Mouse (Mus musculus) thymus, postnatal 0 days (tissue): Measurements from ENCODE around the gene Rnls. TPM values are rescaled to one million over a fixed set of nuclear protein-coding genes. Genes with fewer than 3 reads are reported as not detected.

Experiments used
- DNase-seq: peaks from one replicate; pipeline ENCODE4 v3.0.0-alpha.2; 2015; ENCODE audit warnings: low spot score
- polyA plus RNA-seq: library from polyadenylated mRNA; unstranded; fragments of >200 nt; fragmentation: Nextera tagmentation; extraction: Ambion mirVana; gene quantifications from 2 replicates; pipeline ENCODE4 v1.2.1, GENCODE M21; 2015

The Rnls gene
- polyA plus RNA-seq, 1 experiment from 2014 or later, result 5.1 TPM

DNA sequence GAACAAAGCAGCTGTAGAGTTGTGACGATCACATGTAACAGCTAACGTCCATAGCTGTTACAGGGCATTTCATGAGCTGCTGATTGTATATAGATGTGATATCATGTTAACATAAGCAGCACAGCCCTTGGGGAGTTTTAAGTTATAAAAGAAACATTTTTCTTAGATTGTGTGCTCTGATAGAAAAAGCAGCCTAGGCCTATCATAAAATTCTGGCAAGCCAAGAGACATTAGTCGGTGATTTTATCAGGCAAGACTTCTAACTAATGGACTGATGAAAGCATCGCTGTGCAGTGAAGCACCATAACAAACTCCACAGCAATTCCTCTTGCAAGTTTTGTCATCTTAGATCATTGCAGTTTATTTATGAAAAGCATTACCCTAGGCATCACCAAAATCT is 190.9 kb downstream of the Rnls start:
- DNase-seq, result no peak

DNA sequence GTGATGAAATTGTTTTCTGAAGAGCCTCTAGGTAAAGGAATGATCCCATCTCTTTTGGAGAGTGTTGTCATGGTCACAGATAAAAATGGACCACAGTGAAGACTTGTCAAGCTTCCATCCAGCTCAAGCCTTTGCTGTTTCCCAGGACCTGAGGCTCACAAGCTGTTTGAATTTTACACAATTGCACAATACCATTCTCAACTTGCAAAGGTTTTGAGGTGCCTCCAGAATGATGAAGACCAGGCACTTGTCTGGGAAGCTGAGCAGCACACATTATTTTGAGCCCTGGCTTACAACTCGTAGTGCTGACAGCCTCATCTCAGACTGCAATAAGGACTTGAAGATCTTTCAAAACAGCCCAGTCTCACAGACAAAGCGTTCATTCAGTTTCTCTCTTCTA is 200.0 kb downstream of the Rnls start:
- no peak for DNase-seq

- DNase-seq, result no peak
Observed at GRCm38 (mm10) chr19:33188766-33189165, 203.3 kb downstream of the Rnls start.

GRCm38 (mm10) chr19:33179595-33179994 is 212.5 kb downstream of the Rnls start:
- DNase-seq, result no peak

- no peak for DNase-seq
Observed at GRCm38 (mm10) chr19:33178866-33179265, 213.2 kb downstream of the Rnls start.

- DNase-seq, result no peak
Observed at GRCm38 (mm10) chr19:33178367-33178766, 213.7 kb downstream of the Rnls start.

- peak; percentile 6 for DNase-seq
Observed at GRCm38 (mm10) chr19:33173991-33174390, 218.1 kb downstream of the Rnls start.

GRCm38 (mm10) chr19:33169881-33170280 is 222.2 kb downstream of the Rnls start:
- no peak for DNase-seq

DNA sequence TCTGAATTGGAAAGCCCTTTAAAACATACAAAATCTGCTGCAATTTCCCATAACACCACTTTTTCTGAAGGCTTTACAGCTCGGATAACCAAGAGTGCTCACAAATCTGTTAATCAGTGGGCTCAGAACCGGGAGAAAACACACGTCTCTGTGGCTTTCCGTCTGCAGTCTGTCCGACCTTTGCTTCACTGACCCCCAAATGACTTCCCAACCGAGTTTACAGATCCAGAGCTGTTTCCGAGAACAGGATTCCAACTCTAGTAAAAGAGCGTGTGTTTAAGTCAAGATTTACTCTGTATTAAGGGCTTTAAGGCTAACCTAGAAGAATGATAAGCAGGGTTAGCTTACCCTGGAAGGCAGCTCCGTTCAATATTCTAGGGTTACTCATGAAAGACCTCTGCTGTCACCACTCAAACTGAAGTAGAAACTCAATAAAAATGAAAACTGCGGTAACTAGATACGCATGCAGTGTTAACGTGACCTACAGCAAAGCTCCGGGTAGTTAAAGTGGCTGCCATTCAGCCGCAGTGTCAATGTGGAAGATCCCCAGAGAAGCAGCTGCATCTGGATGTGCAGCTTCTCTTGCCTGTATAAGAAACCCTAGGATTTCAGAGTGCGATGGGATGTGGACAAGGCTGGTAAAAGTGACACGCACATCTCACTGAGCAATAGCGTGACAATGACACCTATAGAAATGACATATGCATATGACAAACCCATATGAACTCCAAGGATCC is 224.4 kb downstream of the Rnls start:
- DNase-seq, result no peak

DNA sequence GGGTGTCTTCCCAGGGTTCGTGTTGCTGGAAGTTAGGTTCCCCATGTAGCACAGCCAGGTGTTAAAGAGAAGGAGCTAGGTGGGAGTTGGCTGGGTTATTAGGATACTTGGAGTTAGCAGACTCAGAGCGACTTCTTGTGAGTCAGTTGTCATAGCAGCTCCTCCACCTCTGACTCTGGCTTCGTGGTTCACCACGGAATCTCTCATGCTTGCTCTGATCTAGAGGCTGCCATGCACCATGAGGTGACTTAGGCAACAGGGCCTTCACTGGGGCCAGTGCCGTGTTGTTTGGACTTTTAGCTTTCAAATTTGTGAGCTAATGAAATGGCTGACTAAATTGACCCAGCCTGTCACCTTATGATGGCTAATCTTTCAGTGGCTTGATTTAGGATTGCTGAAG is 227.3 kb downstream of the Rnls start:
- peak; percentile 8 for DNase-seq

DNA sequence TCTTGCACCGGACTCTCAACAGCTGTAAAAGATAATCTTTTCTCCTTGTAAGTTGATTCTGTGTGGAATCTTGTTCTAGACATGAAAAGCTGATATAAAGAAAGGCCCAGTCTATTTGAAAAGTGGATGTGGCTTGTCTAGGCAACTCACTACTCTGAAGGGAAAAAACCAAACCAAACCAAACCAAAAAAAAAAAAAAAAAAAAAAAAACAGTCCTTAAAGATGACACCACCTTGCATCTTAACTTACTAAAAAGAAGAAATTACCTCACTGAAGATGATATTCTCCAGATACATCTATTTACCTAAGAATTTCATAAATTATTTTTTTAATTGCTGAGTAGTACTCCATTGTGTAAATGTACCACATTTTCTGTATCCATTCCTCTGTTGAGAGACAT is 230.2 kb downstream of the Rnls start:
- no peak for DNase-seq

DNA sequence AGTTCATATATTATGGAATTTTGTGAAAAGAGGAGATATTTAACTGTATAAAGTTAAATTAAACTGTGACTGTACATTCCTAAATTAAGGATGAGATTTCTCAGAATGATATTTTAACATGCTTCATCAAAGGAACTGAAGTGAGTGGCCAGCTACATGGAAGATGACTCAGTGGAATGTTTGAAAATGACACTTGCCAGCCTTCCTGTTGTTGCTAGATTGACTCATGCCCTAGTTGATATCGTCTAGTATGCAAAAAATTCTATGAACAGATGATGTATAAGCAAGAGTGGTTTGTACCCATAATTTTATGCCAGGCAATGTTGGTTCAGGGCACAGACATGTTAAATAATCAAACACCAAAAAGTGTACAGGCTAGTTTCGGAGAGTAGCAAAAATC is 232.2 kb downstream of the Rnls start:
- DNase-seq, result no peak

DNA sequence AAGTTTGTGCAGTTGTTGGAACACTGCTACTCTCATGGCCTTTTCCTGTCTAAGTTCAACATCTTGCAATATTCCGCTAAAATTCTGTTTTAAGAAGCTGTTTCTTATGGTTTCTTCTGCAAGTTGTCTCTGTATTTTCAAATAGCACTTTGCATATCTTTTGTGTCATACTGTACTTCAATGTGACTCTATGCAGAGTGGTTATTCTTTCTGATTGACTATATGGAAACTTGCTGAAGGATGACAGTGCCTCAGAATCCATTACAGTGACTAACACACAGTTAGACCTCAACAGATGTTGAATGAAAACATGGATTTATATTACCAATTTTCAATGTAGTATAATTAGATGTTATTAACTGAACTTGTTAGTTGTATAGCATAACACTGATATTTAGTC is 232.9 kb downstream of the Rnls start:
- no peak for DNase-seq

GRCm38 (mm10) chr19:33158234-33158633 is 233.9 kb downstream of the Rnls start:
- no peak for DNase-seq

DNA sequence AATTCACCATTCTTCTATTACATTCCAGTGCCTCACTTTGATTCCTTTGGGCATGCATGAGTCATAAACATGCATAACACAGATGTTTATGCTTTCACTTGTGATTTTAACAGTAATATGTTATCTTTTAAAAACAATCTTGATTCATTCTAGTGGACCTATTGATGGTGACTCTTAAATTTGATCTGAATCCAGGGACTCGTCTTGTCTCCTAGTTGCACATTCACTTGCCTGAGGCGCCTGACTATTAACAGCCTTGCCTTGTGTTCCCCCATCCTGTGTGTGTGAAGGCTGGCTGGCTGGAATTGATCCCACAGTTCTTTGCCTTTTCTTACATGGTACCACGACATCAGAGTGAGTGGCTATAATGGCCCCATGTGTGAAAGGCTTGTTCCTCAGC is 243.7 kb downstream of the Rnls start:
- no peak for DNase-seq

GRCm38 (mm10) chr19:33143198-33143597 is 248.9 kb downstream of the Rnls start:
- DNase-seq, result no peak

- no peak for DNase-seq
Observed at GRCm38 (mm10) chr19:33137316-33137715, 254.8 kb downstream of the Rnls start.

- no peak for DNase-seq
Observed at GRCm38 (mm10) chr19:33122611-33123226, 269.4 kb downstream of the Rnls start.

- no peak for DNase-seq
Observed at GRCm38 (mm10) chr19:33119947-33120346, 272.1 kb downstream of the Rnls start.

DNA sequence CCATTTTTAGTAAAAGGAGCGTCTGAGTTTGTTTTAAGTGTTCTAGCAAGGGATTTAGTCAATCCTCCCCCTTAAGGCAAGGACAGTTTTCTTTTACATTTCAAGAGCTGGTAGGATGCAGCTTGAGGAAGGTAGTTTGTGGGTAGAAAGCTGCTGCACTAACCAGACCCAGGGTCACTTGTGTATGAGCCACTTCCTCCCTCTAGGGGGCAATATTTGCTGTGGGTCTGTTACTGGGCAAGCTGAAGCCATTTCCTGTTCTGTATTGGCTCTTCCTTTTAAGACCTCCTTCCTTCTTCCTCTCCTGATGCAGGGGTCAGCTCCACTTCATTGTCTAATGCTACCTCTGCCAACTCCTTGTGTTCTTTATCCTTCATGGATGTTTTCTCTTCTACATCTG is 273.2 kb downstream of the Rnls start:
- peak; percentile 42 for DNase-seq

DNA sequence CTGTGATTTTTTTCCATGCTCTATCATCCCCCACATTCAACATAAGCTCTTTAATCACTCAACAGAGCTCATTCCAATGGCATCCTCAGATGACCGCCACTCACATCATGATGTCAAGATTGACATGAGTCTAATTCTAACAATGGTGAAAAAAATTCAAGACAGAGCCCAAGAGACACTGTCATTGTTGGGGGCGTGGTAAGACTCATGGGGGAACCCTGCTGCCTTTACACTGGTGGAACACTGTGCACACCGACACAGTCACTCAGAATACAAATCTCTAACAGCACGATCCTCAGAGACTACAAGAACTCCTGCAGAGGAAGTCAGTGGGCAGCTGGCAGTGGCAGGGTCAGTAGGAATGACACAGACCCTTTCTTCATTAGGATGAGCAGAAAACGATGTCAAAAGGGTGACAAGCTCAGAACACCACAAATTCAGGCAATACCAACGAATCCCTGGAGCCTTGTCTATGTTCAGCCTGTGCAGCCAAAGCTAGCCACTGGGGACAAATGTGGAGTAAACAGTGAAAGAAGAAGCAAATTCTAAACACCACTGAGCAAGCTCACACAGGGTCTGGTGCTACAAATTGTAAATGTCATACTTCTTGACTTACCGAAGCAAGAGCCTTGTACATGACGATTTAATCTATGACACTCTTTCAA is 277.3 kb downstream of the Rnls start:
- no peak for DNase-seq

DNA sequence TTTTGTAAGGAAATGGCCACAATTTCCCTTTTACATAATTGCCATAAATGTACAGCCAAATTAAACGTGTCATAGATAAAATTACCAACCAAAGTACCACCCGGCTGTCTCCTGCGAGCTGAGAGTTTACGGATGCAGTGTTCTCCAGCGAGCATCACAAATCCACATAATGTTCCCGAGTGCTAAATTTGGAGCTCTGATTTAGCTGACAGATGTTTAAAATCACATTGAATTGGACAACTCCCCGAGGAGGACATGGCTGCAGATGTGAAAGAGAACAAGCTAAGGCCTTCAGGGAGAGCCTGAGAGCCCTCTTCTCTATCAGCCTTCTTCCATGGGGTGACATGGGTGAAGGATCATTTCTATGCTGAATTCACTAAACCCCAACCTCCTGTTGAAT is 278.3 kb downstream of the Rnls start:
- no peak for DNase-seq

DNA sequence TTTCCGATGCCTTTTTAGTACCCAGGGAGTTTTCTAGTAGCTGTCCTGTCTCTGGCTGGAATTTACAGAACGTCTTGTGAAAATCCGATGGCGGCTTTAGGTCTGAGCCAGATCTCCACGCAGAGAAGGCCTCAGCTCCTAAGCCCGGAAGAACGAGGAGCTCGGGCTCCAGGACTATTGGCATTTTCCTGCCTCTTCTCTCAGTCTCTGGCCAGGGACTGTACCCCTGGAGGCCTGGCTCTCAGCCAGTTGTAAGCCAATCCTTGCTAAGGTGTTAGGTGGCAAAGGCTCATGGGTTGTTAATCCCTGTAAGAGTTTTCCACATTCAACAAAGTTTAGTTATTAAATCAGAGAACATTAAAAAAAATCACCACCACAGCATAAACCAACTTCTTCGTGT is 281.7 kb downstream of the Rnls start:
- DNase-seq, result no peak
